Mouse (Mus musculus) erythroid progenitor cell, adult 5-6 weeks (primary cell): ENCODE data around the gene Ttpal. TPM values are rescaled to one million over a fixed set of nuclear protein-coding genes. Genes with fewer than 3 reads are reported as not detected.
"Not testable (repeated sequence)": the region's sequence is repeated elsewhere in the genome, so short reads cannot be mapped to it uniquely, and the experiment has no call there.

Experiments
- ATAC-seq: replicated peaks from 2 replicates; pipeline ENCODE4 v1.8.0; 2016; ENCODE audit warnings: moderate number of reproducible peaks, mild to moderate bottlenecking, moderate TSS enrichment, inconsistent platforms; ENCODE audit not compliant: poor library complexity, low FRiP score, severe bottlenecking
- total RNA-seq, 2 experiments: library from RNA; stranded (forward) in 1 of 2; stranded (reverse) in 1 of 2; fragments of 150-400 nt in 1 of 2; fragments of 186-747, 209-891 nt in 1 of 2; gene quantifications; 2 replicates each; pipeline versions ENCODE4 v1.2.3 to v1.2.4; 2015 to 2017; ENCODE audit warnings: low replicate concordance in 2 of 2

The Ttpal gene
- total RNA-seq, 2 experiments from 2014 or later = 6.4 to 10.9 TPM

DNA sequence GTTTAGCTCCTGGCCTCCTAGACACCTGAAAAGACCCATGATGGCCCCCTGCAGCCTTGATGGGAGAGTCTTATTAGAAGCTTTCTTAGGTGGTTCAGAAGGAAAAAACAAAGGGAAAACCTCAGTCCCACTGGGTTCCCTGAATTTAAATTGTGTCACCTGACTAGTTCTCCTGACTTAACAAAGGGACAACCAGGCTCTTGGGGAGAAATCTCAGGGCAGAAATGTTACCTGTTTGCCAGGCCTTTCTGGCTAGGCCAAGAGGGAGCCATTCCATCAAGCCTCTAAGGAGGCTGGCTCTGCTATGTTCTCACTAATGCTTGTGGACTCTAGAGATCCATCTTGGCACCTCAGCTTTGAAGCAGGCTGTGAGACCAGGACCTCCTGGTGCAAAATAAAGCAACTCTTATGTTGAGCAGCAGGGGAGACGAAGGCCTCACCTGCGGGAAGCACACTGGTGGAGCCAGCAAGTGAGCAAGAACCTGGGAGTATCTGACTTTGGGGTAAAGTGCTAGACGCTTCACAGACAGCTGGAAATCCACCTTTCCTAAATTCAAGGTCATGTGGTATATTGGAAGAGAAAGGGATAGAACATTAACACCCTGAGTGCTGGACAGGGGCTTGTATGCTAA, 15.2 kb downstream of the Ttpal start:
- ATAC-seq = peak; percentile 5

DNA sequence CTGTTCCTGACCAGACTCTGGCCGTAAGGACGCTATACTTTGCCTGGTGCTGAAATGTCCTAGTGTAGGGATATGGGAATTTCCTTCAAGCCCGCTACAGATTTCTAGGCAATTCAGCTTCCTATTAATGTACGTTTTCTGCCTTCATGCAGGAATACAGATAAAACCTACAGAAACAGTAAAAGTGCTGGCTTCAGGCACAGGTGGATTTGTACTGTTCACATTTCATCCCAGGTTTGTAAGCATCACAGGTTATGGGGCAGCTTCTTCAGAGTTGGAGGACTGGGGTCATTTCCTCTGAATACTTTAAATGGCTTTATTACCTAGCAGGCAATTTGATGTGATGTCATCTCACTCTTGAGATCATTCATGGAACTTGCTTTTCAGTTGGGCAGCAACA, 15.8 kb downstream of the Ttpal start:
- peak; percentile 6 for ATAC-seq

DNA sequence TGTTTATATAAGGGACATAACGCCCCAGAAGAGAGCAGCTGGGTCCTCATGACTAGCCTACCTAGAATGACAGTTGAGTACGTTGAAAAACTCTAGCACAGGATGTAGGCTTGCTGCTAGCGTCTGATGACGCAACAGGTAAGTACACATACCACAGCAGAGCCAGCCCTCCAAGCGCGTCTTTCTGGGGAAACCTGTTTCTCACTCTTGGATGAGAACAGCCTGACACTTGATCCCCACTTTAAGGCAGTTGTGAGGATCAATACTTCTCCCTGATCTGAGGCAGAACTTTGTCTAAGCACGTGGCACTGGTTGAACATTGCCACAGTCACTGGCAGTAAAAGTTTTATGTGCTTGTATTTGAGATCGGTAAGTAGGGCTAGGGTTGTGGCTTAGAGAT, 18.3 kb downstream of the Ttpal start:
- no peak for ATAC-seq

DNA sequence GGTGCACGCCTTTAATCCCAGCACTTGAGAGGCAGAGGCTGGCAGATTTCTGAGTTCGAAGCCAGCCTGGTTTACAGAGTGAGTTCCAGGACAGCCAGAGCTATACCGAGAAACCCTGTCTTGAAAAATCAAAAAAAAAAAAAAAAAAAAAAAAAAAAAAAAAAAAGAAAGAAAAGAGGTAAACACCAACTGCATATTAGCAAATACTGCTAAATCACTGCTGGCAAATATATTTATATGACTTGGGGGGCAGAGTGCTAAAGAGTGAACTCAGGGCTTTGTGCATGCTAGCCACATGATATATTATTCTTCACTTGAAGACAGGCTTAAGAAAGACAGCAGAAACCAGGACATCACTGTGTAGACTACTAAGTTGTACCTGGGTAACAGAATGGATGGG, 19.3 kb downstream of the Ttpal start:
- not testable (repeated sequence) for ATAC-seq

DNA sequence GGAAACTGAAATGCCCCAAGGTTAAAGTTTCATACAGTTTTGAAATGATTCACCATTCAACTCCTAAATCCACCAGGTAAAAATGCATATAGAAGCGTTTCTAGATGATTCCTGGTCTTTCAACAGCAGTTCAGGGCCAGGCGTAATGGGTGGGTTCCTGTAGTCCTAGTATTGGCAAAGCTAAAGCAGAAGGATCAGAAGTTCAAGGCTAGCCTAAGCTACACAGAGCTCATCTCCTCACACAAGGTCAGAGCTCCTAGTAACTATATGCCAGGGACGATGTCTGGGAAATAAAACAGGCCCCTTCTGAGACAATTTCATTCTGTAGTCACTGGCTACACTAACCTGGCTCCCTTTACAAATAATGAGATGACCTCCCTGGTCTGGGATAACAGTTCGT, 29.1 kb downstream of the Ttpal start:
- ATAC-seq = no peak

DNA sequence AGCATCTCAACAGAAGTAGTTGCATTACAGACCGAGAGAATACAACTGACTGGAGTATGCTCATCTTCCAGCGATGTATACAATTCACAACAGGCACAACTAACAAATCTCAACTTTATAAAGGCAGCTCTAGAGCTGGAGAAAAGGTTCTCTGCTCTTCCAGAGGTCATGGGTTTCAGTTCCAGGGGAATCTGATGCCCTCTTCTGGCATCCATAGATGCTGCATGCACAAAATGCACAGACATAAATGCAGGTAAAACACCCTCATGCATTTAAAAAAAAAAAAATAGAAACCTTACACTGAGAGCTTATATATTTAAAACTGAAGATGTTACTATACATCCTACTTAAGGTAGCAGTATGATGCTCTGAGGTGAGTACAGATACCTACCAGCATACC, 29.6 kb downstream of the Ttpal start:
- ATAC-seq = no peak

DNA sequence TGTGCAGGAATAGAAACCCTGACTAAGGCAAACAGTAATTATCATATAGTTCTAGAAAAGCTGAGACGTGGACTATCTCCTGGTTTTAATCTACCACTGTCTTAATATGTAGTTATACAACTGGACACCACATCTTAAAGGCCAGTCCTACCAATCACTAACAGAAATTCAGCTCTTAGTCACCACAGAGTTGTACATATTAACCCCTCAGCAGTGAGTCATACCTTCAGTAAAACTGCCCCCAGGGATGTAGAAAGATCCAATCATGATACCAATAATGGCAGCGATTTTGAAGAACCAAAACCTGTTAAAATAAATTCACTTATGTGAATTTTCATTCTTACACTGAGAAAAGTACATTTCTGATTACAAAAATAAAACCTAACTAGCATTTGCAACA, 32.1 kb downstream of the Ttpal start:
- no peak for ATAC-seq

DNA sequence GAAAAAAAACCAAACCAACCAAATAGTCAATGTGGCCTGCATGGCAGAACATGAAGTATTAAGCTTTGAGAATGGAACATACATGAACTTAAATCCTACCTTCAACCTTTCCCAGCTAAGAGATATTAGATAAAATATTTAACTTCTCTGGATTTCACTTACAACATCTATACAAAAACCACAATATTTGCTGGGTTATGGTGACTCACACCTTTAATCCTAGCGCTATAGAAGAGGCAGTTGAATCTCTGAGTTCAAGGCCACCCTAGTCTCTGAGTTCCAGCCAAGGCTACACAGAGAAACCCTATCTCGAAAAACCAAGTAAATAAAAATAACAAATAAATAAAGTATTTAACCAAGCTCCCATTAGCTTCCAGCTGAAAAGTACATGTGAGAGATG, 33.9 kb downstream of the Ttpal start:
- ATAC-seq = no peak

DNA sequence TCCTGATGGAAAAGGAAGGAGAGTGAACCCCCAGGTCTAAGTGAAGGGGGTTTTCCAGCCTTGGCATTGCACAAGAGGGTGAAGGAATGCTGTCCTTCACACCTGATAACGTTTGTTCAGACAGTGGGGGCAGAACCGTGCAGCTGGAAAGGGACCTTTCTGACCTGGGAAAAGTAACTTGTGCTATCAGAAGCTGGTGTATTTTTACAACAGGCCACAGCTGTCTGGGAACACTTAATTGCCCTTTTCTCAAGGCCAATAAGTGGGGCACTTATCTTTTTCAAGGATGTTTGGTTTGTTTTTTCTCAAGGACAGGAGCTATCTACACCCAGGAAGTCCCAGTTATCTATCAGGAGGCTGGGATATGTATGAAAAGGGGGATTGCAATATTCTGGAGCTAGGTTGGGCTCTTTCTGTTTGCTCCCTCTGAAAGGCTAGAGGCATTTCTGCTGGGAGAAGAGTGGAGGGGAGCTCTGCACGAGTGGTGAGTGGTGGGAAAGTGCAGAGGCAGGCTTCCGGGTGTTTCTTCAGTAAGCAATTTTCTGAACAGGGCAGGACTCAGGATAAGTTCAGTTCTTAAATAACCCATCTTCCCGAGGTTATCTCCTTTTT, 35.6 kb downstream of the Ttpal start:
- no peak for ATAC-seq

DNA sequence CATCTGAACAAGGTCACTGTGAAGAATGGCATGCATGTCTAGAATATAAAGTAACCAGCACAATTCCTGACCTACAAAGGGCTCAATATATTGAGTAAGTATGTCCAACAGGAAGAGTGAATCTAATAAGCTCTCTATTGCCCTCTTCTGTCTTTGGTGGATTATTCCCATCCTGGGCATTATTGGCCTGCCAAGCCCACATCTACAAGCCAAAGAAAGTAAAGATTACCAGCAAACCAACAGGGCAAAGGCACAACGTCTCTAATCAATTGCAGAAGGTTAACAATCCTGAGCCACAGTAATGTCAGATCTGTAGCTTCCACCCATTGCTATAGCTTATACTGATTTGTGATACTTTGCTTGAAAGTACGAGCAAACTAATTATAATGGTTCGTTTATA, 38.4 kb downstream of the Ttpal start:
- ATAC-seq = no peak

DNA sequence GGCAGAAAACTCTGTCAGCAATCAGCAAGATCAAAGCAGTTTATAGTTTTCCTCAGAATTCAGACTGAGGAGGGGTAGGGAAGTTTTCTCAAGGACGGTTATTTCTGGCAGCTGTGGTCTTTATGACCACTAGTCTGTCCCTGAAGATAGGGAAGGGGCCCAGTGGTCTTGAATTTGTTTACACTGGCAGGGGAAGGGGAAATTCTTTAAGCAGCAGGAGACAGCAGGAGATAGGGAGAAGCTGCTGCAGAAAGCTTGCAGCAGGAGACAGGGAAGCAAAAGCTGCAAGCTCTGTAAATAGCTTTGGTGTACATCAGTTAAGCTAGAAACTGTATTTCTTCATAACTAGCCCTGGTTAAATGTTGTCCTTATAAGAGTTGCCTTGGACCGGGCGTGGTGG, 39.6 kb downstream of the Ttpal start:
- ATAC-seq = no peak

DNA sequence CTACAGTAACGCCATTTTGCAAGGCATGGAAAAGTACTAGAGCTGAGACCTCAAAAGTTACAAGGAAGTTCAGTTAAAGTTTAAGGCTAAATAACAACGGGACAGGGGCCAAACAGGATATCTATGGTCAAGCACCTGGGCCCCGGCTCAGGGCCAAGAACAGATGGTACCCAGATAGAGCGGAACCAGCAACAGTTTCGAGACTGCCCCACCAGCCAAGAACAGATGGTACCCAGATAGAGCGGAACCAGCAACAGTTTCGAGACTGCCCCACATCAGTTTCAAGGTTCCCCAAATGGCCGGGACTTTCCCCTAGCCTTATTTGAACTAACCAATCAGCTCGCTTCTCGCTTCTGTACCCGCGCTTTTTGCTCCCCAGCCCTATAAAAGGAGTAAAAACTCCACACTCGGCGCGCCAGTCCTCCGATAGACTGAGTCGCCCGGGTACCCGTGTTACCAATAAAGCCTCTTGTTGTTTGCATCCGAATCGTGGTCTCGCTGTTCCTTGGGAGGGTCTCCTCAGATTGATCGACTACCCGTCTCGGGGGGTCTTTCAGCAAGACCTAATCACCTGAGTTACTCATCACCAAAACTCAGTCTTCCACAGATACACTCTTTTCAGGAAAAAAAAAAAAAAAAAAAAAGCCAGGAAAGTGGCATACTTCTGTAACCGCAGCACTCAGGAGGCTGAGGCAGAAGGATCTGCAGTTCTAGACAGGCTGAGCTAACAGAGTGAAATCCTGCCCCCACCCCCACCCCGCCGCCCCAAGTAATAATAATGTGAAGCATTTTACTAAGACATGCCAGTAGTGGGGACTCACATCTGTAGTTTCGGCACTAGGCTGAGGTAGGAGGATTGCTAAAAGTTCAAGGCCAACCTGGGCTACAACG, 40.8 kb downstream of the Ttpal start:
- peak; percentile 69 for ATAC-seq

DNA sequence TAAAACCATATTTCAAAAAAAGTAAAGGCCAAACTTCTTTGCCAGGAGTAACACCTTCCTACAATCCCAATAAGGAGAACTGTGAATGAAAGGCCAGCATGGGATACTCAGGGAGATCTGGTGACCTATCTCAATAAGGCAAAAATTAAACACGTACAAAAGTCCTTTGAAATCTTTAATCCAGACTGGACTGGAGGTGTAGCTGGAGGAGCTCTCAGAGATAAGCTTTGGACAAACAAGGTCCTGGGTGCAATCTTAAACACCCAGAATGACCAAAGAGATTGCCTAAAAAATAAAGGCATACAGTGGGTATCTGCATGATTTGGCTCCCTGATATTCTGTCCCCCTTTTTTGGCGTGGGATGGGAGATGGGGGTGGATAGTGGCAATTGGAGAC, 41.5 kb downstream of the Ttpal start:
- peak; percentile 16; the same call in 1 of the 2 replicates for ATAC-seq

DNA sequence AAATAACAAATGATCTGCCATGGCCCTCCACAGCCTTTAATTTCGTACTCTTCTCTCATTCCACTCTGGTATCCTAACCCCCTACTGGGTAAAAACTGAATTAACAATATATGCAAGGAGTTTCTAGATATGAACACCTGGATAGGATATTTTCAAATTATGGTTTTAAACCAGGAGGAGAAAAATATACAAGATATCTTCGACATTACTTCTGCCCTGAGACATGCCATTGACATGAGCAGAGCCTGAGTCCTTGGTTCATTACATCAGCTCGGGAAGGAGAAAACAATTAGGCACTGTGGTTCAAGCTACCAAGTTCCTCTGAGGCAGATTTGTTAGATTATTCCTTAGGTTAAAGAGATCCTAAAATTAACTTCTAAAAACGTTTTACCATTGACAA, 41.9 kb downstream of the Ttpal start:
- ATAC-seq = 0 out of 2 replicates have a peak, but pooled peaks have one; percentile 7

DNA sequence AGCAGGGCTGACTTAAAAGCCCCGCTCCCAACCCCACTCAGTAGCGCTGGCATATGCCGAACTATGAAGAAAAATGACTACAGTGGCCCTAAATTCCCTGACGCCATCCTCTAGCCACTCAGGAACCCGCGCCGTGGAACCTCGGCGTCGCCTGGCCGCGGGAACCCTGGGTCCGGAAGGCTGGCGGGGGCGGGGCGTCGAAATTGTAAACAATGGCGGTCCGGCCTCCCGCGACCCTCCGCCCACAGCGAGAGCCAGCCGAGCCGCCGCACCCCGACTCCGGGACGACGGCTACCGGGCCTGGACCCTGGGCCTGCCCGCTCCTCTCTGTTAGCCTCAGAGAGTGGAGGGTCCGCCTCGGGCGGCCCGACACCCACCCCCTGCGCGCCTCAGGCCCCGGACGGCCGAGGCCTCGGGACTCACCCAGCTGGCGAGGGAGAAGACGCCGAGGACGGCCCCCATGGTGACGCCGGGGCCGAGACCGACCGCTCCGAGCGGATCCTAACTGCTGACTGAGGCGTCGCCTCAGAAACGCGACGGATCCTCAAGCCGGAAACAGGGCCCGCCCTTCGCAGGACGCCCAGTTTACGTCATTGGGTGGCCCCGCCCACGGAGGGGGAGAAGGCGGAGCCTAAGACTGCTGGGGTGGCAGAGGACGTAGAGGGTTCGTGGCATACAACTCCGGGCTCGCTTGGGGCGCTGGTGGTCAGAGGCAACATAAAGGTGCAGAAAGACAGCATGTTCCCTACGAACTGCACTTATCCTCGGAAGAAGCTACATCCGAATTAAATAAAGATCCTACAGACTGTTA, 42.7 kb downstream of the Ttpal start, which contains the start of gene Serinc3:
Serinc3 (minus strand) TSS at position 557 of the 811 bp plus-strand sequence.
- ATAC-seq = peak; percentile 80

DNA sequence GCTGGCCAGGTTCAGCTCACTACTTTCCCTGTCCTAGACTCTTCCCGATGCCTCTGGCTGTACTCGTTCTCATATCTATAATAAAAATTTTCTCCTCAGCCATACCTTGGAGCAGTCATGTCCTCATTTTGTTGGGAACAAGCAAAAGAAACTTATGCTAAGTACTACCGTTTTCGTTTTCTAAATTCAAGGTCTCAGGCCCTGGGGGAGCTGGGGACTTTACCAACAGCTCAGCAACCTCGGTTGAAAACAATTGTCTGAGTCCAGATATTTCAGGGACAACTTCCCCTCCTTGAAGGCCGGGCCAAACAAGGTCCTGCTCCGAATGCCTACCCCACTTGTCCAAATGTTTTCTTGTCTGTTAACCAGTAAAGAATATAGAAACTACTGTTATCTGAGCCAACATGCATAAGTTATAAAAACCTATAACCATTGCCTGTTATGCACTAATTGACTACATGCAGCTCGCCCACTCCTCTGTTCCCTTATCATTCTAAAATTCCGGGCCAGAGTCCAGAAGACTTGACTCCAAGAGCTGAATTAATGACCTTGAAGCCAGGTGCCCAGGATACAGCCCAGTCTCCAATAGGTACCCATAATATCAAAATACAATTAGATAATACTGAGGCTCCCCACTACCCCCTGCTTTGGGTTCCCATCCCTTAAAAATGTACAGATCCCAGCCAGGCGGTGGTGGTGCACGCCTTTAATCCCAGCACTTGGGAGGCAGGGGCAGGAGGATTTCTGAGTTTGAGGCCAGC, 43.8 kb downstream of the Ttpal start:
- ATAC-seq = no peak

DNA sequence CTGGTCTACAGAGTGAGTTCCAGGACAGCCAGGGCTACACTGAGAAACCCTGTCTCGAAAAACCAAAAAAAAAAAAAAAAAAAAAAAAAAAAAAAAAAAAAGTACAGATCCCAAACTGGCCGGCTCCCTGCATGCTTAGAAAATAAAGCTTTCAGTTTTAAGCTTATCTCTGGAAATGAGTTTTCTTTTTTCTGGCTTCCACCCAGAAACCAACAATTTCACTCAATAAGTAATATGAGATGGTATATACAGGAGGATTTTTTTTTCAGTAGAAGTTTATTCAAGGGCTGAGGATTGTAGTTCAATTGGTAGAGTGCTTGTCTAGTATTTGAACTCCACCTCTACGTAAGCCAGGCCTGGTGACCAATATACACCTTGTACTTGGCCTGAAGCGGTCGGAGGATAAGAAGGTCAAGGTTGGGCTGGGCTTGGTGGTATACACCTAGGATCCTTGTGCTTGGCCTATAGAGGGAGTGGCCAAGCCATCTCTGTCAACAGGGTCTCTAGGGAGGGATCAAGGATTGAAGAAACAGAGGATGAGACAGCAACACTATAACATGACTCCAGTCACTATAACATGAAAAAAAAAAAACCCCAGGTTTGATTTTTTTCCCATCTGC, 44.5 kb downstream of the Ttpal start:
- no peak for ATAC-seq

DNA sequence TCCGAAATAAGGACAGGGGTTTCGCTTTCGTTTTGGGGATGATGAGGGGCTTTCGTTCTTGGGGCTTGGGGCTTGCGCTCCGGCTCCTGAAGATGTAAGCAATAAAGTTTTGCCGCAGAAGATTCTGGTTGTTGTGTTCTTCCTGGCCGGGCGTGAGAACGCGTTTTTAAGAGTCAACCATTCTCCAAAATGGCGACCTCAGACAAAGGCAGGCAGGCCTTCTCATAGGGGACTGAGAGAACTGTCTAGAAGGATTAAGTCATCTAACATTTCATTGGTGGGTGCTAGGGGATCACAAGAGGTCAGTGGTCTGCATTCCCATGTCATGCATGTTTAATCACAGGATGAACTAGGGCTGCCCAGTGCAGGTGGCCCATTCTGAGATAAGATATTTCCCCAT, 53.6 kb downstream of the Ttpal start:
- not testable (repeated sequence) for ATAC-seq

DNA sequence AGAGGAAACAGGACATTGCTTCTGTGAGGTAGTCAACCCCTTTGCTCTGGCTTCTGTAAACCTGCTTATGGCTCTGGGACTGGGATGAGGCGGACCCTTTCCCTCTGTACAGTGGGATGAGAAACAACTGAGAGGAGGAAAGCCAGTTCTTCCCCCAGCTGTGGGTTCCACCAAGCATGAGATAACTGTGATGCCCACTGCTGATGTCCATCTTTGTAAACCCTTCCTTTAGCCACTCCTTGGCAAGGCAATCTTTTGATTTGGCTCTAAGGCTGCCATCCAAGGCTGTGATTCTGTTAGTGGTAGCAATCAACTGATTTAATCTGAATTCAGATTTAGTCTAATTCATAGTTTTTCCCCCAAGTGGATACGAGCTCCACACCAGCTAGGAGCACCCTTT, 55.4 kb downstream of the Ttpal start:
- no peak for ATAC-seq
